ENCODE assay signal across 25 mouse cellular contexts in genomic region chr9:89860145-89860544, GRCm38 (mm10). TPM values are rescaled to one million over a fixed set of nuclear protein-coding genes. Genes with fewer than 3 reads are reported as not detected.
A peak's percentile ranks its signal among the peaks of the same experiment; 100 is the strongest.
DNase-seq lines count a peak whose midpoint lies in the region; ATAC-seq and TF ChIP-seq lines count a peak whose summit lies in the region.
"Had no signal": no experiment of that assay in that cellular context is flagged by ENCODE, and none has a peak within 500 bp of the region (broad histone marks: within the 10 kb centered on the region; RNA-seq: fewer than 3 reads in every experiment).

No protein-coding gene starts in this region.

- peaks cover 8% of the 10 kb centered on the region for H3K4me1 ChIP-seq in forebrain, embryonic 13.5 days
- 0 out of 2 replicates have a peak, but pooled peaks cover 2% of the 10 kb centered on the region for H3K4me1 ChIP-seq in forebrain, embryonic 11.5 days (replicated peaks; ENCODE audit: control insufficient read depth, insufficient read depth, low read length)
- H3K4me1 ChIP-seq in hindbrain, embryonic 13.5 days (replicated peaks), result peaks cover 4% of the 10 kb centered on the region; the same call in 1 of the 2 replicates
- H3K4me1 ChIP-seq in hindbrain, postnatal 0 days (ENCODE audit: insufficient read depth, low read length), result 0 out of 2 replicates have a peak, but pooled peaks cover 5% of the 10 kb centered on the region
- peaks cover 6% of the 10 kb centered on the region; the same call in 1 of the 2 replicates for H3K4me1 ChIP-seq in midbrain, embryonic 15.5 days
- H3K4me1 ChIP-seq in midbrain, postnatal 0 days (ENCODE audit: insufficient read depth, low read length), result no peaks in the 10 kb centered on the region
- H3K4me1 ChIP-seq: embryonic facial prominence, embryonic 12.5 days; embryonic facial prominence, embryonic 15.5 days; hindbrain, embryonic 12.5 days had no signal

- 34% methylated on average over 11 of the region's 11 CpGs for WGBS in forebrain, embryonic 13.5 days
- WGBS in forebrain, embryonic 11.5 days, result 60% methylated on average over 11 of the region's 11 CpGs
- WGBS in hindbrain, embryonic 13.5 days, result 51% methylated on average over 11 of the region's 11 CpGs
- 46% methylated on average over 11 of the region's 11 CpGs for WGBS in hindbrain, postnatal 0 days
- WGBS in midbrain, embryonic 15.5 days, result 47% methylated on average over 11 of the region's 11 CpGs
- 49% methylated on average over 11 of the region's 11 CpGs for WGBS in midbrain, postnatal 0 days

- no peak for TF ChIP-seq CTCF in hindbrain, postnatal 0 days (IDR thresholded peaks at IDR 0.05; ENCODE audit: low read depth)
- no peak for TF ChIP-seq CTCF in midbrain, postnatal 0 days (IDR thresholded peaks at IDR 0.05)

- no peak overlapping the region for H3K27ac ChIP-seq in forebrain, embryonic 13.5 days
- no peak overlapping the region for H3K27ac ChIP-seq in forebrain, embryonic 11.5 days (ENCODE audit: low read depth, low read length)
- no peak overlapping the region for H3K27ac ChIP-seq in hindbrain, embryonic 13.5 days
- no peak overlapping the region for H3K27ac ChIP-seq in hindbrain, postnatal 0 days
- H3K27ac ChIP-seq in midbrain, embryonic 15.5 days, result no peak overlapping the region
- no peak overlapping the region for H3K27ac ChIP-seq in midbrain, postnatal 0 days (ENCODE audit: low read depth, low read length)
- H3K27ac ChIP-seq: embryonic facial prominence, embryonic 12.5 days; embryonic facial prominence, embryonic 15.5 days; hindbrain, embryonic 12.5 days had no signal

- intact Hi-C loops in left cerebral cortex, postnatal 36 days (cut with DNase I), result no loop called here

- H3K9ac ChIP-seq in forebrain, embryonic 13.5 days, result no peak overlapping the region
- H3K9ac ChIP-seq in forebrain, embryonic 11.5 days (ENCODE audit: low read length), result no peak overlapping the region
- no peak overlapping the region for H3K9ac ChIP-seq in hindbrain, embryonic 13.5 days
- H3K9ac ChIP-seq in hindbrain, postnatal 0 days (replicated peaks; ENCODE audit: low read length), result no peak overlapping the region
- H3K9ac ChIP-seq in midbrain, embryonic 15.5 days, result no peak overlapping the region
- no peak overlapping the region for H3K9ac ChIP-seq in midbrain, postnatal 0 days (replicated peaks; ENCODE audit: low read length, poor library complexity, severe bottlenecking)
- H3K9ac ChIP-seq: embryonic facial prominence, embryonic 12.5 days; embryonic facial prominence, embryonic 15.5 days; hindbrain, embryonic 12.5 days had no signal

- DNase-seq in forebrain, embryonic 11.5 days (ENCODE audit: low spot score), result no peak
- DNase-seq in hindbrain, postnatal 0 days (ENCODE audit: low spot score), result no peak
- no peak for DNase-seq in midbrain, postnatal 0 days (ENCODE audit: low spot score)
- DNase-seq in gastrocnemius, adult 8-10 months (ENCODE audit: low spot score in 2 of 2), result no peak
- DNase-seq in left cerebral cortex, postnatal 36 days (ENCODE audit: low spot score in 2 of 2), result no peak
- DNase-seq: adrenal gland, adult 8-10 months; adrenal gland, postnatal 25 days; cerebellum, adult 18-20 months; cerebellum, adult 9-10 months; cerebellum, postnatal 25 days; gastrocnemius, postnatal 14 days had no signal

- peak overlapping the region; percentile 18; the same call in 1 of the 2 replicates for H3K4me2 ChIP-seq in forebrain, embryonic 13.5 days
- H3K4me2 ChIP-seq in forebrain, embryonic 11.5 days (ENCODE audit: low read depth, low read length, severe bottlenecking), result no peak overlapping the region
- no peak overlapping the region; the same call in 1 of the 2 replicates for H3K4me2 ChIP-seq in hindbrain, embryonic 13.5 days
- H3K4me2 ChIP-seq in hindbrain, postnatal 0 days (ENCODE audit: low read depth, low read length), result no peak overlapping the region
- no peak overlapping the region for H3K4me2 ChIP-seq in midbrain, embryonic 15.5 days
- H3K4me2 ChIP-seq in midbrain, postnatal 0 days (ENCODE audit: low read depth, low read length, poor library complexity, severe bottlenecking), result no peak overlapping the region
- H3K4me2 ChIP-seq: embryonic facial prominence, embryonic 12.5 days; embryonic facial prominence, embryonic 15.5 days; heart, embryonic 11.5 days; hindbrain, embryonic 12.5 days had no signal

- no peaks in the 10 kb centered on the region for H3K9me3 ChIP-seq in forebrain, embryonic 13.5 days (replicated peaks)
- H3K9me3 ChIP-seq in forebrain, embryonic 11.5 days (ENCODE audit: control insufficient read depth, low read length), result no peaks in the 10 kb centered on the region
- H3K9me3 ChIP-seq in hindbrain, embryonic 13.5 days, result no peaks in the 10 kb centered on the region
- H3K9me3 ChIP-seq in hindbrain, postnatal 0 days (ENCODE audit: low read length), result no peaks in the 10 kb centered on the region
- no peaks in the 10 kb centered on the region for H3K9me3 ChIP-seq in midbrain, embryonic 15.5 days
- H3K9me3 ChIP-seq in midbrain, postnatal 0 days (ENCODE audit: low read length), result no peaks in the 10 kb centered on the region
- H3K9me3 ChIP-seq: embryonic facial prominence, embryonic 12.5 days; embryonic facial prominence, embryonic 15.5 days; hindbrain, embryonic 12.5 days had no signal

- no peak overlapping the region for H3K4me3 ChIP-seq in forebrain, embryonic 13.5 days
- H3K4me3 ChIP-seq in forebrain, embryonic 11.5 days (ENCODE audit: low read depth, low read length), result no peak overlapping the region
- no peak overlapping the region for H3K4me3 ChIP-seq in hindbrain, embryonic 13.5 days
- H3K4me3 ChIP-seq in hindbrain, postnatal 0 days (ENCODE audit: low read length), result no peak overlapping the region
- no peak overlapping the region for H3K4me3 ChIP-seq in midbrain, embryonic 15.5 days
- H3K4me3 ChIP-seq in midbrain, postnatal 0 days (ENCODE audit: low read depth, low read length), result no peak overlapping the region
- H3K4me3 ChIP-seq: embryonic facial prominence, embryonic 12.5 days; embryonic facial prominence, embryonic 15.5 days; hindbrain, embryonic 12.5 days had no signal

- ATAC-seq in forebrain, embryonic 13.5 days, result peak; percentile 77
- ATAC-seq in forebrain, embryonic 11.5 days (replicated peaks; ENCODE audit: low FRiP score), result no peak
- 0 out of 2 replicates have a peak, but pooled peaks have one; percentile 43 for ATAC-seq in hindbrain, embryonic 13.5 days (ENCODE audit: low FRiP score)
- no peak for ATAC-seq in hindbrain, postnatal 0 days
- 0 out of 2 replicates have a peak, but pooled peaks have one; percentile 41 for ATAC-seq in midbrain, embryonic 15.5 days (replicated peaks)
- ATAC-seq in midbrain, postnatal 0 days (ENCODE audit: low FRiP score), result no peak
- ATAC-seq: activated CD4-positive, CD25-positive, alpha-beta regulatory T cell, adult 4 months; hindbrain, embryonic 16.5 days; inflammation-experienced regulatory T-cells, adult 6 months; intestine, embryonic 16.5 days had no signal

- no peaks in the 10 kb centered on the region for H3K36me3 ChIP-seq in forebrain, embryonic 13.5 days (ENCODE audit: poor library complexity, severe bottlenecking)
- H3K36me3 ChIP-seq in forebrain, embryonic 11.5 days (ENCODE audit: control insufficient read depth, insufficient read depth, low read length), result no peaks in the 10 kb centered on the region
- no peaks in the 10 kb centered on the region for H3K36me3 ChIP-seq in hindbrain, embryonic 13.5 days
- no peaks in the 10 kb centered on the region for H3K36me3 ChIP-seq in hindbrain, postnatal 0 days (ENCODE audit: insufficient read depth, low read length)
- no peaks in the 10 kb centered on the region for H3K36me3 ChIP-seq in midbrain, embryonic 15.5 days (replicated peaks)
- no peaks in the 10 kb centered on the region for H3K36me3 ChIP-seq in midbrain, postnatal 0 days (ENCODE audit: insufficient read depth, low read length)
- H3K36me3 ChIP-seq: embryonic facial prominence, embryonic 12.5 days; embryonic facial prominence, embryonic 15.5 days; hindbrain, embryonic 12.5 days had no signal

- 0 out of 2 replicates have a peak, but pooled peaks cover 3% of the 10 kb centered on the region for H3K27me3 ChIP-seq in forebrain, embryonic 13.5 days
- no peaks in the 10 kb centered on the region for H3K27me3 ChIP-seq in forebrain, embryonic 11.5 days (ENCODE audit: control insufficient read depth, insufficient read depth, low read length)
- H3K27me3 ChIP-seq in hindbrain, embryonic 13.5 days, result 0 out of 2 replicates have a peak, but pooled peaks cover 2% of the 10 kb centered on the region
- H3K27me3 ChIP-seq in hindbrain, postnatal 0 days (ENCODE audit: insufficient read depth, low read length), result no peaks in the 10 kb centered on the region
- no peaks in the 10 kb centered on the region for H3K27me3 ChIP-seq in midbrain, embryonic 15.5 days (replicated peaks)
- H3K27me3 ChIP-seq in midbrain, postnatal 0 days (ENCODE audit: insufficient read depth, low read length), result no peaks in the 10 kb centered on the region
- H3K27me3 ChIP-seq: embryonic facial prominence, embryonic 12.5 days; embryonic facial prominence, embryonic 15.5 days; hindbrain, embryonic 12.5 days had no signal

RNA-seq across cellular contexts. Expression of gene Rasgrf1, which starts 49.6 kb away (rescaled TPM):
- 1.7 and 2.1 TPM in 2 replicates for polyA plus RNA-seq in forebrain, embryonic 13.5 days (2015; fragmentation: Nextera tagmentation; extraction: Ambion mirVana)
- polyA plus RNA-seq in forebrain, embryonic 11.5 days (2014; fragmentation: Nextera tagmentation; extraction: Ambion mirVana), result 0.08 TPM in 1 of 2 replicates, not detected in the other
- polyA plus RNA-seq in hindbrain, embryonic 13.5 days (2015; fragmentation: Nextera tagmentation; extraction: Ambion mirVana), result 1.8 and 2.1 TPM in 2 replicates
- total RNA-seq in hindbrain, postnatal 0 days (2014; rRNA removed), result 44.4 and 53.4 TPM in 2 replicates
- polyA plus RNA-seq in hindbrain, postnatal 0 days (2015; fragmentation: Nextera tagmentation; extraction: Ambion mirVana), result 28.3 and 29.6 TPM in 2 replicates
- 4.4 and 5.3 TPM in 2 replicates for polyA plus RNA-seq in midbrain, embryonic 15.5 days (2015; fragmentation: Nextera tagmentation; extraction: Ambion mirVana)
- total RNA-seq in midbrain, postnatal 0 days (2014; rRNA removed), result 35.7 and 40.8 TPM in 2 replicates
- polyA plus RNA-seq in midbrain, postnatal 0 days (2015; fragmentation: Nextera tagmentation; extraction: Ambion mirVana), result 22.6 and 24.0 TPM in 2 replicates
- total RNA-seq in gastrocnemius, adult 8-10 months (2022), result under 1 TPM in 3 of 4 experiments, not detected in 1; 0.07 to 0.19 (median 0.11) TPM
- 100 to 1,000 TPM; 240 to 255 TPM for total RNA-seq in left cerebral cortex, postnatal 36 days (2021)
- total RNA-seq: common myeloid progenitor, adult 5-6 weeks; hematopoietic stem cell, adult 5-6 weeks had no signal
- polyA plus RNA-seq: activated CD4-positive, CD25-positive, alpha-beta regulatory T cell, adult 4 months; heart, postnatal 0 days had no signal

Comparison
In these comparisons a context has a peak if more than half of its experiments do, and no peak if none do; other contexts are left out.
1. ATAC-seq: peak in forebrain, embryonic 13.5 days (single experiment), hindbrain, embryonic 13.5 days (single experiment) and midbrain, embryonic 15.5 days (single experiment); none in forebrain, embryonic 11.5 days (single experiment), hindbrain, postnatal 0 days (single experiment) and midbrain, postnatal 0 days (single experiment).